Mouse (Mus musculus) layer of hippocampus, adult 9-11 months (tissue): ENCODE data around the gene Lgals9.

ENCODE experiments used
- DNase-seq: peaks from one replicate; pipeline ENCODE4 v3.0.0; 2022

Gene Lgals9

DNA sequence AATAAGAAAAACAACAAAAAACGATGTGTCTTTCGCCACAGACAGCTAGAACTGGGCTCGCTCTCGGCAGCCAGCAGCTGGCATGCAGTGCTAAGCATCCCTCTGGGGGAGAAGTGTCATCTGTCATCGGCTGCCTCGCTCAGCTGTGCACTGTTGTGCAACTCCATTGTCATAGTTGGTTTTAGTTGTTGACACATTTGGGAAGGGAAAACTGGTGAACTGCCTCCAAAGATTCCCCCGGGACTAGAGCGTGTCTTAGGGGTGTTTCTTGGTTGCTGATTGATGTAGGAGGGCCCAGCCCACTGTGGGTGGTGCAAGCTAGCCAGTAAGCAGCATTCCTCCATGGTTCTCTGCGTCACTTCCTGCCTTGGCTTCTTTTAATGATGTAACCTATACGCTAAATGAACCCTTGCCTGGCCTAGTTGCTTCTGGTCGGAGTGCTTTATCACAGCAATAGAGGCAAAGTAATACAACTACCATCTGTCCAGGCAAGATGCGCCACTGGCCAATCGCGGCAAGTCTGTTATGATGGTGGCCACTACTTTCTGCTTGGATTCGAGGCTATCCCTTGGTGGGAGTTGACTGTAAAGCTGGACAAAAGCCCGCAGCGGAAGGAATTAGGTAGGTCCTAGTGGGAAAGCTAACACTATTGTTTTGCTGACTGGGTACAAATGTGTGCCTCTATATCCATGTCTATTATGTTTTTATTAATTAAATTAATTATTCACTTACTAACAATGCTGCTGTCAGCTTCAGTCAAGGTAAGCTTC, 11.2 kb downstream of the Lgals9 start:
- peak; percentile 51 for DNase-seq

DNA sequence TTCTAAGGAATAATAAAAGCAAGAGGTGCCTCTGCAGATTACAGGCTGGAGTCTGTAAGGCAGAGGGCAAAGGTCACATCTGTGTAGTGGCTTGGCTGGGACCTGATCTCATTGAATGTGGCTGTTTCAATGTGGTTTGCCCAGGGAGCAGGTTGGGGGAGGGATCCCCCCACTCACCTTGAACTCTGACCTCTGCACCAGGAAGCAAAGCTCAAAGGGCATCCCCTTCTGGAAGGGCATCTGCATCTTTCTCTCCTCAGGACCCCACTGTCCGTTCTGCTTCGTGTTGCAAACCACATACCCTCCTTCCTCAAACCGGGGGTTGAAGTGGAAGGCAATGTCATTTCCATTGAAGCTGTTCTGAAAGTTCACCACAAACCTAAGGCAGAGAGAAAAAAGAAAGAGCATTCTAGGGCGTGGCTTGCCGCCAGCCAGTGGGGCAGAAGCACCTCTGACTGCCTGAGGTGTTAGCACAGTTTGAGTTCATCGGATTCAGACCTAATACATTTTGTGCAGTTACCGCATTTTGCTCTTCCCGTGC, 11.9 kb downstream of the Lgals9 start:
- DNase-seq, result no peak

DNA sequence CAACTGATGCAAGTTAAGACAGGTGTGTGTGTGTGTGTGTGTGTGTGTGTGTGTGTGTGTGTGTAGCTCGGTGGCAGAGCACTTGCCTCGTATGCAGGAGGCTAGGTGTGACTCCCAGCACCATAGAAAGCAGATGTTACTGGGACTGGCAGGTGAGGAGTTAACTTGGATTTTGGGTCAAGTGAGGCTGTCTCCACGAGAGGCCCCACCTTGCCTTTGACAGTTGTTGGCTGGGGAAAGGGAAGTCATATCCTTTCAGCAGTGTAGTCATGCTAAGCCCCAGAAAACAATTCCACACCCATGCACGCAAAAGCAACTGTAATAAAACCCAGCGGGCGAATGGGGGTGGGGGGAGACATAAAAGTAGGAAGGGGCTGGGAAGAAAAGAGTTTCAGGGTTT, 12.4 kb downstream of the Lgals9 start:
- no peak for DNase-seq

DNA sequence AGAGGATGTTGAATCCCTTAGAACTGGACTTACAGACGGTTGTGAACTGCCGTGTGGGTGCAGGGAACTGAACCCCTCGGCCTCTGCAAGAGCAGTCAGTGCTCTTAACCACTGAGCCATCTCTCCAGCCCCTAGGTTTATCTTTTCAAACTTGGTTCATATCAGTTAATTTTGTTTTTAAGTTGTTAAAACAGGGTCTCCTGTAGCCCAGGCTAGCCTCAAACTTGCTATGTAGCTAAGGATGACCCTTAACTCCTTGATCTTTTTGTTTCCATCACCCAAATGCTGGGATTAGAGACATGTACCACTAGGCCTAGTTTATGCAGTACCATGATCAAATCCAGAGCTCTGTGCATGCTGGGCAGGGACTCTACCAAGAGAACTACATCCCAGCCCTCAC, 13.0 kb downstream of the Lgals9 start:
- no peak for DNase-seq

DNA sequence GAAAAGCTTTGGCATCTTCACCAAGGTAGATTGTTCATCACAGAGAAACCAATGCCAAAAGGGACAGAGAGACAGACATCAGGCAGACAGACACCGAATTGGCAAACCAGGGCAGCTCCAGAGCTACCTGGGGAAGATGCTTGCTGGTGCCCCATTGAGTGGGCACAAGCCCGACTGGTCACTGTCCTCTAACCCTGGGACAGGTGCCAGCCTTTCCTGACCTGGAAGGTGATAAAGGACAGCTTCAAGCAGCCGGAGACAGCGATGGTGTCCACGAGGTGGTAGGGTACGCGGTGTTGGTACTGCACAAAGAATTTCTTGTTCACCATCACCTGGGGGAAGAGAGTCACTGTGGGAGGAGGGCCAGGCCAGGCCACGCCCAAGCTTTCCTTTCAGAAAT, 13.7 kb downstream of the Lgals9 start:
- no peak for DNase-seq

DNA sequence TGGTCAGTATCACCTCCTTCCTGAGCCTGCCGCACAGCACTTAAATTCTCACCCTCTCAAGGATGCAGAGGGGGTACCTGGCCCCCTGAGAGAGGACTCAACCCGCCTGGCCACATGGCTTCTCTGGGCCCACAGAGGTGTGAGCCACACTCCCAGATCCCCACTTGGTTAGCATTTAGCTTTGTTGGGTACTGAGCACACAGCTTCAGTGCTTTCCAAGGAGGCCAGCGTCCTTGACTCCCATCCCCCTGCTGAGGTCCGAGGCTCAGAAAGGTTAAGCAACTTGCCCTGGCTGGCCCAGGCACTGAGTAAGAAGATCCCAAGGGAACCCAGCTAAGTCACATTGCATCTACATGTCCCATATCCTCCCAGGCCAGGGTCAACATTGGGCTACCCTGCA, 16.6 kb downstream of the Lgals9 start:
- DNase-seq, result no peak

DNA sequence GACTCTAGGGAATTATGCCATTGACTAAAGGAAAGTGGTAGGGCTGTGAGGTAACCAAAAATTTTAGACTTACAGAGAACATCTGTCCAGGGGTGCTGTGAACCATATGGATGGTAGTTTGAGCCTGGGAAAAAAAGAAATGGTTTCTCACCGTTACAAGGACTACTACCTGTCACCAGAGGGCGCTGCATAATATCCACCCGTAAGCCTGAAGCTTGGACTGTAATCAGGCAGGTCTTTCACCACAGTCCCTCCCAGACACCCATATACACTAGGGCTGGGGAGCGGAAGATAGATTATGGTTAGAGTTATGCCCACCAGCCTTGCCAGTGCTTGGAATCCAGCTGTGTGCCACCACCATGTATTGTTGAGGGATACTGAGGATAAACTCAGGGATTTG, 17.4 kb downstream of the Lgals9 start:
- DNase-seq, result peak; percentile 17

DNA sequence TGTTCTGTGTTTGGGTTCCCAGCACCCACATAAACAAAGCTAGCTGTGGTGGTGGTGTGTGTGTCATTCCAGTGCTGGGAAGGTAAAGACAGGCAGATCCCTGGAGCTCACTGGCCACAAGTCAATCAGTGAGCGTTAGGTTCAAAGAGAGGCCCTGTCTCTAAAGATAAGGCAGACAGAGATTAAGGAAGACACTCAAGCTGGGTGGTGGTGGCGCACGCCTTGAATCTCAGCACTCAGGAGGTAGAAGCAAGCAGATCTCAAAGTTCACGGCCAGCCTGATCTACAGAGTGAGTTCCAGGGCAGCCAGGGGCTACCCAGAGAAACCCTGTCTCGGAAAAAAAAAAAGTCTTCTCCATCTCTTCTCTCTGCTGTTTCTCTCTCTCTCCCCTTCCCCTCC, 23.5 kb downstream of the Lgals9 start:
- no peak for DNase-seq

DNA sequence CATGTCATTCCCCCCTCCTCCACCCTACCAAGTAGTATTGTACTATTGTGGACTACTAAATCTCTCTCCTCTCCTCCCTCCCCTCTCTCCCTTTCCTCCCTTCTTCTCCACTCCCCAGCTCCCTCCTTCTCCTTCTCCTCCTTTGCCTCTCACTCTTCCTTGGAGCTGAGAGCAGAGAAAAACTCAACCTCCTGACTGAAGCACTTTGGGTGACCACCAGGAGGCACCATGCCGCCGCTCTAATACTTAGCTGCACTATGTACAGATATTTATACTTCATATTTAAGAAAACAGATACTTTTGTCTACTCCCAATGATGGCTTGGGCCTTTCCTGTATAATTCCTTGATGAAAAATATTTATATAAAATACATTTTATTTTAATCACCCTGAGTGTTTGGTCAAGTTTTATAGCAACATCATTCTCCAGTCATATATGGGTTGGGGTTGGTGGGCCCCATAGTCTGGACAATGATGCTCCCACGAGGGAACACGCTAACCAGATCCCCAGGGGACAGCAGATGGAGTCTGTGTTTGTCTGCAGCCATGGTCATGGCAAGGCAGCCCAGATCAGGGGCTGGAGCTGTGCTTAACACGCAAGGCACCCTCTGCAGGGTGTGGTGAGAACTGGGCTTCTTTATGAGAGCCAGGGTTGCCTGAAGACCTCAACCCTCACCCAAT, 24.8 kb downstream of the Lgals9 start:
- no peak for DNase-seq

DNA sequence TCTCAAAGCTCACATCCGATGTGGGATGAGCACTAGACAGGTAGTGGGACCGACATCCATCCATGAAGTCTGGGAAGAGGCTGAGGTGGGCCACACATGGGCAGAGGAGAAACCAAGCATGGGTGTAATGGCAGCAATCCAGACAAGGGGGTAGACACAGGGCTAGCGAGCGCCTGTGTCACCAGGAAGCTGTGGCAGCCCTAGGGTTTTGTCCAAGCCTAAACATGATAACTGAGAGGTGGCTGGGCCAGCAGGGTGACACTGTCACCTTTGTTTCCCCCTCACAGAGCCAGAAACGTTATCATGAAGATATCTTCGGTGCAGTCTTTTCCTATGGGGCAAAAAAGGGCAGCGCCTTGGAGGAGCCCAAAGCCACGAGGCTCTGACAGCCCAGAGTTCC, 25.4 kb downstream of the Lgals9 start:
- no peak for DNase-seq

DNA sequence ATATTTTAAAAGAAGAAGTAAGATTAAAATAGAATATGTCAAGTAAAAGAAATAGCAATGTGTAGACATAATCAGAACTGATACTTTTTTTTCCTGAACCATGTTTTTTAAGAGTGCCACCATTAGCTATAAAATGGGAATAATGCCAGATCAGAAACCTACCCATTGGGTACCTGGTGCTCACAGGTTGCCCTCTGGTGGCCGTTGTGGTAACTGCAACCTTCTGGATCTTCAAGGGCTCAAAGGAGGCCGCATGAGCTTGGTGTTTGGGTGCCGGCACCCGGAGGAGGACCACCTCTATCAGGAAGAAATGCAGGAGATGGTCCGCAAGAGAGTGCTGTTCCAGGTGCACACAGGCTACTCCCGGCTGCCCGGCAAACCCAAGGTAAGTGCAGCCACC, 28.5 kb downstream of the Lgals9 start:
- peak; percentile 76 for DNase-seq

DNA sequence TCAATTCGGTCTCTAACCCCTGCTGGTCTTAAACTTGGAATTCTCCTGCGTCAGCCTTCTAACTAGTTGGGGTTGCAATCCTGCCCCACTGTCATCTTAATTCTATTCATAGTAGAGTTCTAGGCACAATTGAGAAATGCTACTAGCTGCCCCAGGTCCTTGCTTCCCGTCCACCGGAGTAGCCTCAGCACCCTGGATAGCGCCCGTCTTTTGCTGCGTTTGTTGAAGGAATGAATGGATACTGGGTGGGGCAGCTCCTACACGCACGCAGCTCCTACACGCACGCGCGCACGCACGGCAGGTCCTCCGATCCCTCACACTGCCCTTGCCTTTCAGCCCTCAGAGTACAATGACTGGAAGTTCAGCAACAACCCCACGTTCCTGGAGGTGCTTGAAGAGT, 32.3 kb downstream of the Lgals9 start:
- no peak for DNase-seq

DNA sequence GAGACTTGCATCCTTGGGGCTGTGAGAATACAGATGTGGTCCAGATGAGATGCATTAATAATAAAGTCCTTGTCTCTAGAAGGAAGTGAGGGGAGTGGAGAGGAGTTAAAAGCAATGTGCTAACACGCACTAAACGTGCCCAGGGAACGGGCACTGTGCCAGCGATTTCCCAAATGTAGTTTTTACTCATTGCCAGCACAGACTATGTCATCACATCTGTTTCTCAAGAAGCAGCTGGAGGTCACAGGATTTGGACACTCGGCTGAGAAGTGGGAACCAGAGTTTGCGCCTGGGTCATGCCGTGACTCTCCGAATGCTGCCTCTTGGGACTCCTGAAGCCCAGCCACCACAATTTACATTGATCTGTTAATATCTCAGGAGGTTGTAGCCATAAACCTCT, 34.4 kb downstream of the Lgals9 start:
- DNase-seq, result no peak

DNA sequence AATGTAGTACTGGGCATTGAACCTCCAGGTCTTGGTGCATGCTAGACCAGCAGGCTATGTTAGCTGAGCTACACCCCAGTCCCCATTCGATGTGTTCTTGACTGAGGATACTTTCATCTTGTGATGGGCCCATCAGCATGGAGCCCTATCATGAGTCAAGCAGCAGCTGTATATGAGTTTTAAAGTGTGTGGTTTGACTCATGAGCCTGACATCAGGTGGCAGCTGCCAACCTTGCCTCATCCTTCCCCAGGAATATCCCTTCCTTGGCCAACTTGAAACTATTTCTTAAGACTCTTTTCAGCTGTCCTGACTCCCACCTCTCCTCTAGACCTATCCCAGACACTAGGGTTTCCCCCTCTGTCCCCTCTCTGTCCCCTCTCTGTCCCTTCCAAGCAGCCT, 41.7 kb downstream of the Lgals9 start:
- no peak for DNase-seq

DNA sequence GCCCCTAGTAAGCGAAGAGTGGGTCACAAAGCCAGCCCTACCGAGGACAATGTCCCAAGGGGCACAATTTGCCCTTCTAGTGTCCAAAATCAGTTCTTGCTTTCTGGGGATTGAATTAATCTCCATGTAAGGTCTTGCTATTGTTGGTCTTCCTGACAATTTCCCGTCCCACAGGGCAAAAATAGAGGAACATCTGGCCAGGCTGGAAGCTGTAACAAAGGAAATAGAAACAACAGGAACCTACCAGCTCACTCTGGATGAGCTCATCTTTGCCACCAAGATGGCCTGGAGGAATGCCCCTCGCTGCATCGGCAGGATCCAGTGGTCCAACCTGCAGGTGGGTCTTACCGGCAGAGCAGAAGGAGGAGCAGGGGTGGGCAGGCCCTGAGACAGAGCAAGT, 49.6 kb downstream of the Lgals9 start:
- DNase-seq, result no peak

DNA sequence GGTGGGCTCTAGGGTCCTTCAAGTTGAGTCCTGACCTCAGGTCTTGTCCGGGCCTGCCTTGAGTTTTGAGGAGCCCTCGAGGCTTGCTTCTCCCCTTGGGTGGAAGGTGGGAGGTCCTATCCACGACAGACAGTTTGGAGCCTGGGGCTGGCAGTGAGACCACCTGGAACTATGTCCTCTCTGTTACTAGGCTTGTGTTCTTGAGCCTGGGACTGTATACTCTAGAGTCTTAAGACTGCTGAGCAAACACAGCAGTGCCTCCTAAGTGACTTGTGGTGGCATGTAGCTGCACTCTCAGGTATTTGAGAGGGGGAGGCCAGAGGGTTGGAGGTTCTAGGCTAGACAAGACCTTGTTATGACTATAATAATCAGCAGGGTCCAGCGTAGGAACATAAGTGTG, 50.0 kb downstream of the Lgals9 start:
- DNase-seq, result no peak

DNA sequence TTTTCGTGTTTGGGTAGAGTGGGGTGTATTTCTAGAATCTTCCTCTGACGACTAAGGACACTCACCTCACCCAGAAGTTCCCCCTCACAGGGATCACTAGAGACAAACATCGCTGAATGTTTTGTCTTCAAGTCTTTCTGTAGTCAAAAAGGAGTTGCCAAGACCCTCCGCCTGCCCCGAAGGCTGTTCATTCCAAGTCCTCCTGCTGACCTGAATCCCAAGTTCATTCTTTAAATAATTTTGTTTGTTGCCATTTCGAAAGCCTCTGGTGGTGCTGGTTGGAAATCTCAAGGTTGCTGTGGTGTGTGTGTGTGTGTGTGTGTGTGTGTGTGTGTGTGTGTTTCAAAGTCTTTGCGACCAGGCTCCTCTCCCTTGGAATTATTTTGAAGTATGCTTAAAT, 50.4 kb downstream of the Lgals9 start:
- DNase-seq, result no peak

DNA sequence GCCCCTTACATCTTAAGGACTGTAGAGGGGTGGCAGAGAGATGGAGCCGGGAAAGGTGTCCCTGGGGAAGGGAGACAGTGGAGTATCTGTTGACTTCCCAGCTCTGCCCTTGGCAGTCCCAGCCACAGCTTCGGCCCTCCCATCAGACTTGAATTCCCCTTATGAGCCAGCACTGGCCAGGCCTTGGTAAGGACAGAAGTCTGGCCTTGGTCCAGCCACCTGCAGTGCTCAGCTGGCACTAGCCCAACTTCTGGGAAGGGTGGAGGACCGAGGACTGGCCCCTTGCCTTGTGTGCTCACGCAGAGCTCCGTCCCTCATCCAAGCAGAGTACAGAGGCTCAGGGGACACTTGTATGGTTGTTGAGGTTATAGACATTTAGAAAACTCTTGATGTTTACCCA, 55.4 kb downstream of the Lgals9 start:
- DNase-seq, result peak; percentile 8

DNA sequence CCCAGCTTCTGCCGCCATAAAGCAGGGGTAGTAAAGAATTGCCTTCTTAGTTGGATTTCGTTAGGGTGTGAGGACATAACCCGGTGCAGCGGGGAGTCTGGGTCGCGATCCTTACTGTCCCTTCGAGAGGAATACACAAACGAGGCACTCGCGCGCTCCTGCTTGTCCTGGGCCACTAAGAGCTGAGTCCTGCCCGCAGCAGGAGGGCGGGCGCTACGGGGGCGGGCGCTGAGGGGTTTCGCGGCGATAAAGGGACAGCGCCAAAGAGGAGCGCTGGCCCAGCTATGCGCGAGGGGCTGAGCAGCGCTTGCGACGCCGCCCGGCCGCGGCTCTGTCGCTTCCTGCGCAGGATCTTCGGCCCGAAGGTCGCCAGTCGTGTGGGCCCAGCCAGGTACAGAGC, 59.8 kb downstream of the Lgals9 start:
- no peak for DNase-seq

DNA sequence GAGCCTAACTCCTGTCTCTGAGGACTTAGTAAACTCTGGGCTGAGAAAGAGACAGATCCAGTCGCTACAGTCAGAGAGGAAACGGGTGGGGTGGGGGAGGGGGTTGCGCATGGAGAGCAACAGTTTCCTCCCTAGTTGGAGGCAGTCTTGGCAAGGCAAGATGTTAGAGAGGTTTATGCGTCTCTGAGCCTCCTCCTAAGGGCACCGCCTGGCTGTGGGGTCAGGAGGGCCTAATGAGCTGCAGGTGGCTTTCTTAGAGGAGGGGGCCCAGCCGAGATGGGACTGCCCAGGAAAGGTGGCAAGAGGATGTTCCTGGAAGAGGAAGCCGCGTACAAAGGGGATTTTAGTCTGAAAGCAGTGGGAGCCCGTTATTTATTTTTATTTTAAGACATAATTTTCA, 60.6 kb downstream of the Lgals9 start:
- DNase-seq, result no peak

DNA sequence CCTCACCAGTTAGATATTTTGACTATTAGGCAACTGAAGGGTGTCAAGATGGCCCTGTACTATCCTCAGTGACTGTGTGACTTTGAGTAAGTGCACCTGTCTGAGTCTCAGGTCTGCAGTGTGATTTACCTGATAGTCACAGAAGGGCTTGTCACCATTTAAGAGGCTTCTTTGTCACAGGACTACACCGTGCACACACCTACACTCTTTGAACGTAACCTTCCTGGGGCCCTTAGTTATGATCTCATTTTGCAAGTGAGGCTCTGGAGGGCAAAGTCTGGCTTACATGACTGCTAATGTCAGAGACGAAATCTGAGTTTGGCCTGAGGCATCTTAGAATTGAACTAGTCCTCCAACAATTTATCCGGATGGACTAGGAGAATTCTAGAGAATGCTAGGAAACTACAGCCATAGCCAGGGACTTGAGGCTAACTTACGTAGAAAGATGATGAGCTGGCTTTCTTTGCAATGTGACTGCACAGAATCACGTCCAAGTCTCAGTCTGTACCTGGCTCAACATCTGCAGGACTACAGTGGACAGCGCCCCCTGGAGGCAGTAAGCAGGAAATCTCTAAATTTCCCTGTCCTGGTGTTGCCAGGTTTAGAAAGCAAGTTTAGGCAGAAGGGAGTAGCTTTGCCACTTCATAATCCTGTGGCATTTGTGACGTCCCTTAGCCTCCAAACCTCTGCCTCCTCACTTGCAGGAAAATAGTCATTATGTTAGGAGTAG, 61.9 kb downstream of the Lgals9 start:
- no peak for DNase-seq

DNA sequence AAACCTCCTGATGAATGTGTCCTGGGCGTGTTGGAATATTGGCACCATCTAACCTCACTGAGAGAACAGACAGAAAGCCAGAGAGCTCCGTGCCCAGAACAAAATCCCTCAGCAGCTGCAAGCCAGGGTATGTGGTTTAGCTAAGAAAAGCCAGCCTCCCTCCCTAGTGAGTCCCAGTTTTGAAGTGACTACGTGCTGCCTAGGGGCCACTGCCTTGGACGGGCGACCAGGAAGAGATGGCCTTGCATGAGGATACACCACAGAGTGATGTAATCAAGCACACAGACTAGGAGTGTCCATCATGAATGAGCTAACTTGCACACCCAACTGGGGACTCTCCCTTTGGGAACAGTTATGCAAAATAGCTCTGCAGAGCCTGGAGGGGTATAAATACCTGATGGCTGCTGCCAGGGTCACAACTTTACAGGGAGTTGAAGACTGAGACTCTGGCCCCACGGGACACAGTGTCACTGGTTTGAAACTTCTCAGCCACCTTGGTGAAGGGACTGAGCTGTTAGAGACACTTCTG, 64.3 kb downstream of the Lgals9 start, which contains the start of gene Nos2:
Gene Nos2, plus strand, starts transcription at position 377 of the 529 bp plus-strand sequence.
- no peak for DNase-seq

DNA sequence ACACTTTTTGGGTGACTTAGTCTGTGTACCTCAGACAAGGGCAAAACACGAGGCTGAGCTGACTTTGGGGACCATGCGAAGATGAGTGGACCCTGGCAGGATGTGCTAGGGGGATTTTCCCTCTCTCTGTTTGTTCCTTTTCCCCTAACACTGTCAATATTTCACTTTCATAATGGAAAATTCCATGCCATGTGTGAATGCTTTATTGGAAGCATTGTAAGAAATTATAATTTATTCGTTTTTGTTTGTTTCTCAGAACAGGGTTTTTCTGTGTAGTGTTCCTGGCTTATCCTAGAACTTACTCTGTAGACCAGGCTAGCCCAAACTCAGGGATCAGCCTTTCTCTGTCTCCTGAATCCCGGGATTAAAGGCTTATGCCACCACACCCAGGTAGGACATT, 65.0 kb downstream of the Lgals9 start:
- no peak for DNase-seq

DNA sequence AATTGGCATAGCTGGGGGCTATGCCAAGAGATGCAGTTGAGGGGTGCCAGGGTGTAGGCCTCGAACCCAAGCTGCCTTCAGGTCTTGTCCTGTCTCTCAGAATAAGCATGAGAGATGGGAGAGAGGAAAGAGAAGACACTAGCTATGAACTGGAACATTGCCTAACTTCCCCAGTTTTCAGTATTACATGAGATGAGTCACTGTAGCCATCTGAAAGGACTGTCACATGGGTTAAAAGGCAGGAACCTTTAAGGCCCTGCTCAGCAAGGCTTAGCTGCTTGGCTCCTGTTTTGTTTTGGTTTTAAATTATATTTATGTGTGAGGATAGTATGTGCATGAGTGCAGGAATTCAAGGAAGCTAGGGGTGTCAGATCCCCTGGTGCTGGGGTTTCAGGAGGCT, 68.3 kb downstream of the Lgals9 start:
- DNase-seq, result no peak
